Mouse (Mus musculus) Muller cell, postnatal 12 days (primary cell): ENCODE data around the gene Acap1.
"Not testable (repeated sequence)": the region's sequence is repeated elsewhere in the genome, so short reads cannot be mapped to it uniquely, and the experiment has no call there.

Source experiments
- DNase-seq: peaks from one replicate; pipeline ENCODE4 v3.0.0-alpha.2; 2015; ENCODE audit errors: inconsistent ontology term

The Acap1 gene

DNA sequence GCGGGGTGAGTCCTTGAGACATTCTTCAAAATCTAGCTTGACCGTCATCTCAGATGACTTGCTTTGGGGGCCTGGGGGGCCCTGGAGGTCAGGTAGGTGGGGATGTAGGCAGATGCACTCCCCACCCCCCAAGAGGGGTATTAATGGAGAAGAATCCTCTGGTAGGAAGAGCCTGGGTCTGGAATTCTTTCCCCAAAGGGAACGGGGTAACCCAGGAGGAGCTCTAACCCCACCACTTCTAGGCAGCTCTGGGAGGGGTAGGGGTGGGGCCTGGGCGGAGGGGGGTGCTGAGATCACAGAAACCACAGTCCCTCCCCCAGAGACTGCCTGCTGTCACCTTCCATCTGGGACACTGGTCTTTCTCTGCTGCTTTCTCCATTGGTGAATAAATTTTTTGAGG is at the start of gene Acap1:
Acap1 (minus strand) TSS at position 249 of the 400 bp plus-strand sequence.
- DNase-seq = no peak

DNA sequence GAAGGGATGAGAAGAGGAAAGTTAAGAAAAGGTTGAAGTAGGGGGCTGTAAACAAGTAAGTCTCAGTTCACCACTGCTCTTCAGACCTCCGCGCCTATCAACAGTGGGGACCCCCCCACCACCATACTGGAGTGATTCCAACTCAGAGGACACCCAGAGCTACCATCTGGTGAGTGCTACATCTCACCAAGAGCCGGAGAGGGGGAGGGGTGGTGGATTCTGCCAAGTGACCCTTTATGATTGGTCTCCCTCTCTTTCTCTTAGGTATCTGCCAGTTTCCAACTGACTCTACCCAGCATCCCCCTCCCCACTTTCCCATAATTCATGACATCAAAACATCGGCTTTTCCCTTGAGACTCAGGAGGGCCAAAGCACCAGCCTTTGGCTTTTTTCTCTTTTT is 45.6 kb upstream of the Acap1 start:
- DNase-seq = no peak

DNA sequence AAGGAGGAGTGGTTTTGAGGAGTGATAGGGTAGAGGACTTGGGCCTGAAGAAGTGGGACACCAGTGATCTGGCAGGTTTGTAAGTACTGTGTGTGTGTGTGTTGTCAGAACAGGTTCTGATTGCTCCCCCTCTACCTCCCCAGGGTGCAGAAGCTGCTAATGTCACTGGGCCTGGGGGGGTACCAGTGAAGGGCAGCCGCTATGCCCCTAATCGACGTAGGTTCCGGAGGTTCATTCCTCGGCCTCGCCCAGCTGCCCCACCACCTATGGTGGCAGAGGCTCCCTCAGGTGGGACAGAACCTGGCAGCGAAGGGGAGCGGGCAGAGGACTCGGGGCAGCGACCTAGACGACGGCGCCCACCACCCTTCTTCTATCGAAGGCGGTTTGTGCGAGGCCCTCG is 44.4 kb upstream of the Acap1 start:
- DNase-seq = no peak

DNA sequence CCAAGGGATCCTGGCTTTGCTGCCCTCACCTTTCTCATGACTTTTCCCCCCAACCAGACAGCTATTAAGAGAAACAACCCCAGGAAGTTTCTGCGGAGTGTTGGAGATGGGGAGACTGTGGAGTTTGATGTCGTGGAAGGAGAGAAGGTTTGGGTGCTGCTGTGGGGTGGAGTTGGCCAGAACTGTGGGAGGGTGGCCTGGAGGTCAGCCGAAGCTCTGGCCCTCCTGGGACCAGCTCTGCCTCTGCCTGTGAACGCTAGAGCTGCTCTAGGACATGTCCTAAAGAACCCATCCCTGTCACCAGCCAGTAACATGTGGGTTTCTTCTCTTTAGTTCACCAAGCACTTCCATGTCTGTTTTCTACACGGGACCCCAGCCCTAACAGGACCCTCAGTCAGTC is 43.8 kb upstream of the Acap1 start:
- no peak for DNase-seq

DNA sequence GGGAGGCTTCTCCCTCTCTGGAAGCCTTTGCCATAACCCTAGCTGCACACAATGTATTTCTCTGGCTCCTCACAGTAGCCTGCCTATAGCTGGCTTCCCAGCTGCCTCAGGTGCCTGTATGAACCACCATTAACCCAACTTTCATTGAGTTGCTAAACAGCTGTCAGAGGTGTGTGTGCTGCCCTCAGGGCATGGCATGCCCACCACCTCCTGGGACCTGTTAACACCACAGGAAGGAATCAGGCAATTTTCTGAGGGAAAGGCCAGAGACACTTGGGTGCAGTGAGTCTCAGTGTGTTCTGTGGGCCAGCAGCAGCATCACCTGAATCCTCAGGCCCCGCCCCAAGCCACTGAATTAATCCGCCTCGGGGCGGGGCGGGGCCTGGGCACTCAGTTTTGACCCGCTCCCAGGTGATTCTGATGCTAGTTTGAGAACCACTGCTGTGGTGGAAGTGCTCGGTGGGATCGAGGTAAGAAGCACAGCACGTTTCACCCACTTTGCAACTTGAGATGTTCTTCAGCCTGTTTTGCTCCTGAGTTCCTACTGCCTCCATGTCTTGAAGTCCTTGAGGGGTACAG is 43.2 kb upstream of the Acap1 start:
- DNase-seq = no peak

DNA sequence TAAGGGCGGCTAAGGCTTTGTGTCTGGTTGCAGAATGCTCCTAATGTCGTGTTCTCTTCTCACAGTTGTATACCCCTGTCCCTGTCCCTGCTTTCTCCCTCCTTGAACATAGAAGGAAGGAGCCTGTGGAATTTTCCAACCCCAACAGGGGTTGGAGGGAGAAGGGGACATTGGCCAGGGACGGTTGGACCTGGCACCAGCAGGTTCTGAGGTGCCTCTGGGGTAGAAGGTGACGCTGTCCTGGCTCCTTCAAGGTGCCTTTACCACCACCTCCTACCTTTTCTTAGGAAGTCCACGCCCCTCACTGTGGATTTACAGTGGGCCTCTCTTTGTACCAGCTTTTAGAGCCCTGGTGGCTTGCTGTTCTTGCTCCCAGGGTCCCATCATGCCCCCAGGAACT is 42.5 kb upstream of the Acap1 start:
- DNase-seq = no peak

DNA sequence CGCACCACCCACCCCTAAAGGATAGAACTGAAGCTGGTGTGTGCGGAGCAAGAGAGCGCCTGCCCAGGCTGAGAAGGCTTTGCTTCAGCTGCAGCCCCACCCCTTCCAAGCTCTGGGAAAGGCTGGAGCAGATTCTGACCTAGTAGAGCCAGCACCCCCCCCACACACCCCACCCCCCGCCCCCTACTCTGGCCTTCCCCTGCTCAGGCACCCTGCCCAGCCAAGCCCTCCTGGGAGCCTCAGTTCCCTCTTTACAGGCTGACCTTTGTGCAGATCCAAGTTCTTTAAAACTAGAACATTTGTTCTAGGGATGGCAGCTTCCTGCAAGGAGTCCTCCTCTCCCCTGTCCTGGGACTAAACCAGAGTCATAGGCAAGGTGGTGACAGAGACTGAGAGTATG is 42.0 kb upstream of the Acap1 start:
- no peak for DNase-seq

DNA sequence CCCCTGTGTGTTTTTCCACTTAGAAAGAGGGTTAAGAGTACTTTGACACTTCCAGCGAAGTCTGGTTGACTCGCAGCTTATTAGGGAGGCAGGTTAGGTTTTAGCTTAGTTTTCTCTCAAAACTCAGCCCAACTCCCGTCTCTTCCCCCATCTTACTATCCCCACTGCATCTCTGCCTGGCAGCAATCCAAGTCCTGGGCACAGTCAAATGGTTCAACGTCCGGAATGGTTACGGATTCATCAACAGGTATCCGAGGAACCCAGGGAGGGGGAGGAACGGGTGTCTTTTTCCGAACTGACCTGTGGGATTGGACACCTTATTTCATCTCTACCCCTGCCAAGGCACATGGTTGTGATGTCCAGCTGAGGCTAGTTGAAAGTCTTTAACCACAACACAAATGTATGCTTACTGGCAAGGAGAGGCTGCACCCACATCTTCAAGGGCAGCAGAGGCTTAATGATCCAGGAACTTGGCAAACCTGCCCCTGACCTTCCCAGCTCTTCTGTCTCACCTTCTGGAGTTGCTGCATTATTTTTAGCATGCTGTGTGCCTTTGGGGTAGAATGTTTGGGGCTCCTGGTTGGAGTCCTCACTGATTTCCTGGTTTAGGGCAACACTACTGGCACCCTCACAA is 41.5 kb upstream of the Acap1 start:
- DNase-seq = no peak

DNA sequence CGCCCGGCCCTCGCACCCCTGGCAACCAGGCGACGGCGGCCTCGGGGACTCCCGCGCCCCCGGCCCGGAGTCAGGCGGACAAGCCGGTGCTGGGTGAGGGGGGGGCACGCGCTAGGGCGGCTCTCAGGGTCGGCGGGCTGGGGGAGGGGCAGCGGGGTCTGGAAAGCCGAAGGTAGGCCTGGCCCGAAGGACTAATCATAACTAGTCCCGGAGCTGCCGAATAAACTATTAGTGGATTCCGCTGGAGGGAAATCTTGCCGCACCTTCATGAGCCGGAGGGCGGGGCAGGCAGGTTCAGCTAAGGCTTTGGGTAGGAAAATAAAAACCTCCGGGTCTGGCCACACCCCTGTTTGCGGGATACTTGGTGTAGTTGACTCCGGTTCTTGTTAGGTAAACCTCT is 40.8 kb upstream of the Acap1 start:
- no peak for DNase-seq

DNA sequence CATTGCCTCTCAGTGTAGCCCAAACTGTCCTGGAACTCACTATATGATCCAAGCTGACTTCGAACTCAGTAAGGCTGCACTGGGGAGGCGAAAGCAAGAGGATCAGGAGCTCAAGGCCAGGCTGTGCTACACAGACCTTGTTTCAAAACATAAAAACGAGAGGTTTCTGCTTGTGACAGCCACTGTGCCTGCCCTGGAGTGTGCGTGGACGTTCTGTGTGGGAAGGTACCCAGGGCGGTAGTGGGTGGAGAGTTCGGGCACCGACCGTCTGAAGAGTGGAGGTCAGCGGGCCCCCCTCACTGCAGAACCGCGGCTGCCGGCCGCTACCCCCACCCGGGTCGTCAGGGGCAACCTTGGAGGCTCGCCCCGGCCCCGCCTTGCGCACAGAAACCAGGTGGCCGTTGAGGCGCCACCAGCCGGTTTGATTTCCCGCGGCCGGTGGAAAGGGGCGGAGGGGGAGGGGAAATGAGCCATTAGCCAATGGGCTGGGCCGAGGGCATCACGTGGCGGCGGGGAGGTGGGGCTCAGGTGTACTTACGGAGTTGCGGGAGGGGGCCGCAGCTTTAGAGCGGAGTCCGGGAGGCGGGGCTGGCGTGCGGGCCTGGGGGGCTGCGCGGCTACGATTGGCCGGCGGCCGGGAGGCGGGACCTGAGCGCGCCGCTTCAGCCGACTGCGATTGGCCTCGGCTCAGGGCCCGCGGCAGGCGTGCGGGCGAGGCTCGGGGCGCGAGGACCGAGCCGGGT is 40.0 kb upstream of the Acap1 start, which contains the start of gene Ybx2:
Ybx2 (plus strand) TSS at position 660 of the 743 bp plus-strand sequence.
- DNase-seq = peak; percentile 85

DNA sequence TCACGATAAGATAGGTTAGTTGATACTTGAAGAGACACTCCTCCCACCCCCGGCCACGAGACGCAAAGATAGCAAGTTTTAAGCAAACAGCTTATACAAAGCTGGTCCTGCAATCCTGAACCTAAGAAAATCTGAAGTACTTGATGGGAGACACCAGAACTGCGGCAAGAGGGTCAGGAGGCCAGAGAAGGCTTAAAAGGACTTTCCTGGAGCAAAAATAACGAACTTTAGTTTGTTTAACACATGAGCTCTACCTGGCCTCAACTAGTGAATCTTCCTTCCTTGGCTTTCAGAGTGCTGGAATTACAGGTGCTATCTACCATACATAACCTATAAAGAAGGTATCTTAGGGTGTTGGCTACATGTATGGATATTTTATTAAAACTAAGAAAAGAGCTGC is 39.3 kb upstream of the Acap1 start:
- DNase-seq = peak; percentile 20

DNA sequence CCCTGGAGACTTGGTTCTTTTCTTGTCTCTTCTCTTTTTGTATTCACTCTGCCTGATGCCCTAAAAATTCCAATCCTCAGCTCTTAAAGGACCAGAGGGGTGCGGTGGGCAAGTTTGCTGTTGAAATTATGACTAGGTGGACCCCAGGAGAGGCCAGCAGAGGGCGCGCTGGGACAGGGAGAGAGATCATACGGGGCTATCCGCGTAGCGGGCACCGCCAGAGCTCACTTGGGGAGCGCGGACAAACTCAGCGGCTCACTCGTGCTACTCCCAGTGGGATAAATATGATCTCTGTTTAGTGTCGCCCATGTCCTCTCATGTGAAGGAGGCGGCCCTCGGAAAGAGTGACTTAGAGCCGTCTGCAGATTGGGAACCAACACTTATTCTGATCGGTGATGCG is 38.8 kb upstream of the Acap1 start:
- DNase-seq = peak; percentile 91

DNA sequence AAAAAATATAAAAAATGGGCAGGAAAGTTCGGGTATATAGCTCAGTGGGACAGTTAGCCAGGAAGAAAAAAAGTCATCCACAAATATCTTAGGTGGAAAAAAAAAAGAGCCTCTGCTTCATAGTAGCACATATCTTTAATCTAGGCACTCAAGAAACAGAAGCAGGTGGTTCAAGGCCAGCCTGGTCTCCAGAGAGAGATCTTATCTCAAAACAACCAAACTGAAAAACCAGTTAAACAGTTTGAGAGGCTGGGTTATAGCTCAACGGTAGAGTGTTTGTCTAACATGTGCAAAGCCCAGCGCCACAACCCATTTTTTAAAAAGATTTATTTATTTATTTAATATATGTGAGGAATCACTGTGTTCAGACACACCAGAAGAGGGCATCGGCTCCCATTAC is 37.7 kb upstream of the Acap1 start:
- no peak for DNase-seq

DNA sequence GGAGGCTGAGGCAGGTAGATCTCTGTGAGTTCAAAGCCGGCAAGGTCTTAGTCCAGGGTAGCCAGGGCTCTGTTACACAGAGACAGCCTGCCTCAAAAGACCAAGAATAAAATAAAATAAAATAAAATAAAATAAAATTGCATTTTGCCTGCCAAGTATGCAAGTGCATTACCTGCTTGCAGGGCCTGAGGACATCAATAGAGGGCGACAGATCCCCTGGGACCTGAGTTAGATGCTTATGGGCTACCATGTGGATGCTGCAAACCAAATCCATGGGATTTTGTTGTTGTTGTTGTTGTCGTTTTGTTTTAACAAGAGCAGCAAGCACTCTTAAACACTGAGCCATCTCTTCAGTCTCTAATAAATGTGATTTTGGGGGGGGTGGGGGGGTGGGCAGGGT is 36.9 kb upstream of the Acap1 start:
- no peak for DNase-seq

DNA sequence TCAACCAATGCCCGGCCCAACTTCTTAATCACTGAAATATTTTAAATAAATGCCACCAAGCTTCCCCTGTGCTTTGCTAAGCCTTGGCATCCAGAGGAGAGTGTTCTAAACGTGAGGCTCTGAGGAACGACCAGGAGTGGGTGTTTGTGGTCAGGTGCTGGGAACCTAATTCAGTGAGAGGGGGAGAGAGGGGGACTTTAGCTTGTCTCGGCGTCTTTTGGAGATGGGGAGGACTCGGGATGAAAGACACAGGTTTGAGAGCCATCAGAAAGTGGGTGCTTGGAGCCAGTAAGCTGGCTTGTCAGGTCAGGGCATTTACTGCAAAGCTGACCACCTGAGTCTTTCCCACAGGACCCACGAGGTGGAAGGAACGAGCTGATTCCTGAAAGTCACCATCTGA is 36.4 kb upstream of the Acap1 start:
- no peak for DNase-seq

DNA sequence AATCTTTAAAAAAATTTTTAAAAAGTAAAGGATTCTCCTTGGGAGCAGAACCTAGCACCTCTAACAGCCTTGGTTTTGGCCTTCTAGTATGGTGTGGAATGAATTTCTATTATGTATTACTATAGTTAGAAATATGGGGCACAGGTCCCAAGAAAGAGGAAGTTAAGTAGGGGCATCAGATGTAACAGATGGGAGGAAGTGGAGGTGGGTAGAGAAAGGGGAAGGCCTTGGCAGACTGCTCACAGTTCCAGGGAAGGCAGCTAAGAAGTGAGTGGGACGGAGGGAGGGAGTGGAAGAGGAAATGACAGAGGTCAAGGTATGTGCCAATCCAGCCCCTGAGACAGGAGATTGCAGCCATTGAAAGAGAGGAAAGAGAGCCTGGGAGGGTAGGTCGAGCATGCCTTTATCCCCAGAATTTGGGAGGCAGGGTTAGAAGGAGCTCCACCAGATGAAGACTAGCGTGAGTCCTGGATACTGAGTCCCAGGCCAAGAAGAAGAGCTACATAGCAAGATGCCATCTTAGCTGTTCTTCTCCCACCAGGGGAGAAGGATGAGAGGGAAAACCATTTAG is 35.7 kb upstream of the Acap1 start:
- no peak for DNase-seq

DNA sequence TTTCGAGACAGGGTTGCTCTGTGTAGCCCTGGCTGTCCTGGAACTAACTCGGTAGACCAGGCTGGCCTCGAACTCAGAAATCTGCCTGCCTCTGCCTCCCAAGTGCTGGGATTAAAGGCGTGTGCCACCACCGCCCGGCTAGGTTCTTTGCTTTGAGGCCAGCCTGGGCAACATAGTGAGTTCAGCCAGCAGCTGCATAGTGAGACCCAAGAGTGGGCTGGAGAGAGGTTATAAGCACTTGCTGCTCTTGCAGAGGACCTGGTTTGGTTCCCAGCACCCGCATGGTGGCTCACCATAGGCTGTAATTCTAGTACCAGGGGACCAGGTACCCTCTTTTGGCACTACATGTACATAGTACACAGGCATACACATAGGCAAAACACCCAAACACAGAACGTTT is 34.8 kb upstream of the Acap1 start:
- not testable (repeated sequence) for DNase-seq

DNA sequence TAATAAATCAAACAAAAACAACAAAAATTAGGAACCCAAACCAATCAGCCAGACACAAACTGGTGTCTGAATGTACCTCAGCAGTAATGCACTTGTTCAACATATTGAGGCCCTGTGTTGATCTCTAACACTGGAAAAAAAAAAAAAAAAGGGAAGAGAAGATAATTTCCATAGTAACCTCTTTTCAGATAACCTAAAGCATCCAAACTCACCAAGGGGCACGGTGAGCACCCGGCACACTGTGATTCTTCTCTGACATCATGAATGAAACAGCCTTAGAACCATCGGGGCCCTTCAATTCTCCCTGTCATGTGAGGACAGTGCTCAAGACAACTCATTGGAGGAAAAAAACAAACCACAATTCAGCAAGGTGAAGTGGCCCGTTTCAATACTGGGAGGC is 34.4 kb upstream of the Acap1 start:
- DNase-seq = no peak

DNA sequence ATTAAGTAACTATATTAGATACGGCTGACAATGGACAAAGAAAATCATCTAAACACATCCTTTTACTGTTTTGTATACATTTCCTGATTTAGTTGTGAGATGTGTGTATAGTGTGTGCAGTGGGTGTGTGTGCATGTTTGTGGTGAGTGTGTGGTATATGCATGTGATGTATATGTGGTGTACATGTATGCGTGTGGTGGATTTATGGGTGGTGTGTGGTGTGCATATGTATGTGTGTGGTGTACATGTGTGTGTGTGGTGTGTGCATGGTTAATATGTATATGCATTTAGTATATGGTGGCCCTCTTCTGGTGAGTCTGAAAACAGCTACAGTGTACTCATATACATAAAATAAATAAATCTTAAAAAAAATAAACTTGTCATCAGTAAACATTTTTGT is 32.2 kb upstream of the Acap1 start:
- no peak for DNase-seq

DNA sequence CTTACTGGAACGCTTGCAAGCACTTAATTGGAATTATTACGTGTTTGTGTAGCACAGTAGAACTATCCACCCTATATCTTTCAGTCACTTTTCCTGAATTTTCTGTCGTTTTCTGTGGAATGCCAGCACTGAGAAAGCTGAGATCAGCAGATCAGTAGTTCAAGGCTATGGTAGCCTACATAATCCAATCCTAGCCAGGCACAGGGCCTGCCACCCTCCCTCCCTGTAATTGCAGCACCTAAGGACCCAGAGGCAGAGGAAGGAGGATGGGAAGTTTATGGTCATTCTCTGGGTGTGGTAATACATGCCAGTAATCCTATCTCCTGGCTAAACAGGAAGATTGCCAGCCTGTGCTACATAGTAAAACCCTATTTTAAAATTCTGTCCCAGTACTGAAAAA is 27.5 kb upstream of the Acap1 start:
- no peak for DNase-seq

DNA sequence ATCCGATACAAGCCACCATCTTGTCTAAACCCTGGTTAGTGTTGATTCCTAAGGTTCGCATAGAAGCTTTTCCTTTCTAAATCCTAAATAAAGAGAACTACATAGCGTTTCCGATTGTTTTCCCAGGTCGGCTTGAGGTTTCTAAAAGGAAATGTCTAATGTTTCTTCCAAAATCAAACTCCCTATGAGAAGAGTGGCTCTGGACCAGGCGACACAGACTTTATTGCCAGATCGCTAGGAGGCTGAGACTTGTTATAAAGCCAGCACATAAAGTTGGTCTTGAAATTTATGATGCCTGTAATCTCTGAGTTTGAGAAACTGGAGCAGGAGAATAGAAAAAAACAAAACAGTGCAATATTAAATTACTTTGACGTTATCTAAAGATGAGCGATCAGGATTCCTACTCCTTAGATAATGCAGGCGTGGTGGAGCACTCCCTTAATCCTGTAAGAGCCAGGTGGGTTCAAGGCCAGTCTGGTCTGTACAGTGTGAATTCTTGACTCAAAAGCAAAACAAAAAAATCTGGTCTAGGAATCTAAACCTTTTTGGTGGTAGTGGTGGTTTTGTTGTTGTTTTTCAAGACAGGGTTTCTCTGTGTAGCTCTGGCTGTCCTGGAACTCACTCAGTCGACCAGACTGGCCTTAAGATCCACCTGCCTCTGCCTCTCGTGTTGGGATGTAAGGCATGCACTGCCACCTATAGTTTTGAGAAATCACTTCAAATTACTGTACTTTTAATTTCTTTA is 26.8 kb upstream of the Acap1 start:
- DNase-seq = no peak
